Mouse (Mus musculus): Measurements from ENCODE around the gene Cadps2. TPM values are rescaled to one million over a fixed set of nuclear protein-coding genes. Genes with fewer than 3 reads are reported as not detected.

Gene Cadps2
- polyA plus RNA-seq, 1 experiment: not detected

DNA sequence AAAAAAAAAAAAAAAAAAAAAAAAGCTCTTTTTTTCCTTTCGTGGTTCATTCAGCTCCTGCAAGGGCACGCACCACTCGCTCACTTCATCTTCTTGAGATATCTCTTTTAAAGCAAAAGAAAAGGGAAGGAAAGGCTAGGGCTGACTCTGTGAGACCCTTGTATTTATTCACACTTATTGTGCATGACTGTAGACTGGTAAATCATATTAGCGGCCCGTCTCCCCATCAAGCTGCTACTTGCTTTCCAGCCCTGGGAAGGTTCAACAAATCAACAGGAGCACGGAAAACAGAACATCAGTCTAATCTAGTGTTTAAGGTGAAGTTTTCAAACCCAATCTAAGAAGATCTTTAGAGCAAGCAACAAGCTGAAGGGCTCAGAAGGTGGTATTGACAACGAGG, 566.7 kb downstream of the Cadps2 start:
- WGBS: 36% methylated on average over 7 of the region's 7 CpGs
- TF ChIP-seq POLR2A (IDR thresholded peaks at IDR 0.05; ENCODE audit: insufficient read depth, low read depth, low read length) (no peak), CTCF (IDR thresholded peaks at IDR 0.05; ENCODE audit: insufficient read depth, low read depth, low read length) (no peak)

DNA sequence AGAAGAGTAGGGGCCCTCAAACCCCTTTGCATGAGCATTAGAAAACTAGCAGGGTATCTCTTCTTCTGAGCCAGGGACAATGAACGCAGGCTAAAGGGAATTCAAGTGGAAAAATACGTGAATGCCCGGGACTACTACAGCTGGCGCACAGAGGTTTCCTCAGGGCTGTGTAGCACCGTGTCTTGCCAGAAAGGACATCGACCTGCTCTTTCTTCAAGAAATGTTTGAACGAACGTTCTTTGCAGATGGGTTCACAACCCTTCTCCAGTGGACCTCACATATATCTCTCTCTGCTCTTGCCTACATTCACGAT, 578.5 kb downstream of the Cadps2 start:
- 16% methylated on average over 9 of the region's 9 CpGs for WGBS
- no peak overlapping the region for H3K4me3 ChIP-seq (ENCODE audit: insufficient read depth, low read depth, low read length)

More for the DNA sequence above, 566.7 kb downstream of the Cadps2 start:
- no peak overlapping the region for H3K27ac ChIP-seq (ENCODE audit: insufficient read depth, low read depth, low read length)
- H3K4me1 ChIP-seq (ENCODE audit: control insufficient read depth, insufficient read depth, low read length): no peaks in the 10 kb centered on the region
- no peak overlapping the region for H3K4me3 ChIP-seq (ENCODE audit: insufficient read depth, low read depth, low read length)

DNA sequence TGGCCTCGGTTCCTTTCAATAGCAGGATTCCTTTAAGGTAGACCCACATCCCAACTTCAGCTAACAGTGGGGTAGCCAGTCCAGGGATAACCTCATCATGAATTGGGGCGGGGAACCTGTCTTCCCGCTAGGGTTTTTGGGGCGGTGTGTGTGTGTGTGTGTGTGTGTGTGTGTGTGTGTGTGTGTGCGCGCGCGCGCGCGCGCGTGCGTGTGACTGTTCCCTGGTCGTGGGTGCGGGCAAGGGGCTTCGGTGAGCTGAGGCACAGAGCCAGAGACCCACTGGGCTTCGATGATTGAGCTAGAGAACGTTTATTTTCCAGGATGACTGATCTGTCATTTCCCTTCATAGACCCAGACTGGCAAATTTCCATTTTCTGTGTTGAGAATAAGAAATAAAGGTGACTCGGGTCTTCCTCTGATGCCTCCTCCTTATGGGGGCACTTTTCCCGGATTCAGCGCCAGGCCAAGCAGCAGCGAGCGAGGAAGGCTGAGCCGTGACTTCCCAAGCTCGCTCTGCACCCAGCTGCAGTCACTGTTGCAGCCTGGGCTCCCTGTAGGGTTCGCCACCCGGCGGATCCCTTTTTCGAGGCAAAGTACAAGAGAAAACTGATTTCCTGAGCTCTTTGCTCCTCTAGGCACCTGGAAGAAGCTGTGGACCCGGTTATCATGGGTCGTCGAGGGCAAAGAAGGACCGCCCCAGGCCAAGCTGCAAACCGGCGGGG, 579.0 kb downstream of the Cadps2 start:
- TF ChIP-seq CTCF (IDR thresholded peaks at IDR 0.05; ENCODE audit: insufficient read depth, low read depth, low read length): no peak
- no peak for TF ChIP-seq POLR2A (IDR thresholded peaks at IDR 0.05; ENCODE audit: insufficient read depth, low read depth, low read length)
- WGBS: 7% methylated on average over 36 of the region's 36 CpGs
- H3K4me1 ChIP-seq (ENCODE audit: control insufficient read depth, insufficient read depth, low read length): no peaks in the 10 kb centered on the region
- H3K27ac ChIP-seq (ENCODE audit: insufficient read depth, low read depth, low read length): no peak overlapping the region
- H3K4me3 ChIP-seq (ENCODE audit: insufficient read depth, low read depth, low read length): no peak overlapping the region

More for the DNA sequence above, 578.5 kb downstream of the Cadps2 start:
- Histone ChIP-seq H3K27ac (ENCODE audit: insufficient read depth, low read depth, low read length) (no peak overlapping the region), H3K4me1 (ENCODE audit: control insufficient read depth, insufficient read depth, low read length) (no peaks in the 10 kb centered on the region)
- TF ChIP-seq POLR2A (IDR thresholded peaks at IDR 0.05; ENCODE audit: insufficient read depth, low read depth, low read length) (no peak), CTCF (IDR thresholded peaks at IDR 0.05; ENCODE audit: insufficient read depth, low read depth, low read length) (no peak)

DNA sequence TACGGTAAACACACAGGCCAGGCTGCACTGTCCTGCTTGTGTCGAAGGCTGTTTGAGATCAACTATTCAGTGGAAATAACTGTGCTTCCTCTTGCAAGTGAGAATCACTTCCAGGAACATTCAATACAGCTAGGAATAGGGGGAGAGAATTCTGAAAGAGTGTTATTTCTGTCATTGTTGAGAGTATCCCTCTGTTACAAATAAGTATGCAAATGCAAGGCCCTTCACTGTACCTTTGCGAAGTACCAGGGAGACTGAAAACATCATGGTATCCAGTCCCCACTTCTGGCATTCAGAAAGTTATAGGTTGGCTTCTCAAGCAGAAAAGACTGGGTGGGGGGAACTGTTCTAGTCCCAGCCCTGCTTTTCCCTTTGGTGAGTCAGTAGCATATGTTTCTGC, 581.2 kb downstream of the Cadps2 start:
- WGBS: 81% methylated on average over 3 of the region's 3 CpGs
- no peak overlapping the region for H3K4me3 ChIP-seq (ENCODE audit: insufficient read depth, low read depth, low read length)
- no peaks in the 10 kb centered on the region for H3K4me1 ChIP-seq (ENCODE audit: control insufficient read depth, insufficient read depth, low read length)
- TF ChIP-seq POLR2A (IDR thresholded peaks at IDR 0.05; ENCODE audit: insufficient read depth, low read depth, low read length): no peak
- TF ChIP-seq CTCF (IDR thresholded peaks at IDR 0.05; ENCODE audit: insufficient read depth, low read depth, low read length): no peak
- H3K27ac ChIP-seq (ENCODE audit: insufficient read depth, low read depth, low read length): no peak overlapping the region

DNA sequence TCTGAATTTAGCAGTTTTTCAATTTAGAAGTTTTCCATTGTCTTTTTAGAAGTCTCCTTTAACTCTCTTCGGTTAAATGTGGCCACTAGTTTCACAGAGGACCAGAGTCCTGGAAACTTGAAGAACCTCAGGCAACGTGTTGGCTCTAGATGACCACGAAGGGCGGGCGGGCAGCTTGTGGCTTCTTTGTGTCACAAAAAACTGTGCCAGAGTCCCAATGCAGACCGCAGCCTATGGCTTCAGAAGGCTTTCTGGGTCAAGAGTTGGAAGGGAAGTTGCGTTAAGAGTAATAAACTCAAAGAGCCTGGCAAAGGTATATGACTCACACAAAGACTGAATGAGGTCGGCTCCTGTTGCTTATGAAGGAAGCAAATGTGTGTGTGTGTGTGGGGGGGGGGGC, 584.1 kb downstream of the Cadps2 start:
- H3K4me1 ChIP-seq (ENCODE audit: control insufficient read depth, insufficient read depth, low read length): no peaks in the 10 kb centered on the region
- no peak overlapping the region for H3K27ac ChIP-seq (ENCODE audit: insufficient read depth, low read depth, low read length)
- H3K4me3 ChIP-seq (ENCODE audit: insufficient read depth, low read depth, low read length): no peak overlapping the region
- WGBS: 51% methylated on average over 8 of the region's 8 CpGs
- no peak for TF ChIP-seq POLR2A (IDR thresholded peaks at IDR 0.05; ENCODE audit: insufficient read depth, low read depth, low read length)
- TF ChIP-seq CTCF (IDR thresholded peaks at IDR 0.05; ENCODE audit: insufficient read depth, low read depth, low read length): no peak

DNA sequence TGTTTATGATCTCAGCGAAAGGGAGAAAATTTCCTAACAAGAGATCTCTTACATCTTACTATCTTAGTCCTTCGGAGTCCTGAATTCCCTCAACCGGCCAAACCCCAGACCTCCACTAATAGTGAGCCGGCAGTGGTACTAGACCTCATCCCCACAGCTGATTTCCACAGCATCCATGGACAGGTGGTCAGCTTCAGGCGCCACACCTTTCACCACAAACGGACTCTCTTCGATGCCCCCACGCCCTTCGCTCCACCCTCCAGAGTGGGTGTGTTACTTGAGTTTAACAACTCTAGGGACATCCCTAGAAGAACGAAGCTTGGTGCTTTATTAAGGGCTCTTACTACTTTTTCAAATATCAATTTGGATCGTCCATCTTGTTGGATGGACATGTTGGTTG, 584.6 kb downstream of the Cadps2 start:
- WGBS: 46% methylated on average over 11 of the region's 11 CpGs
- H3K4me3 ChIP-seq (ENCODE audit: insufficient read depth, low read depth, low read length): no peak overlapping the region

DNA sequence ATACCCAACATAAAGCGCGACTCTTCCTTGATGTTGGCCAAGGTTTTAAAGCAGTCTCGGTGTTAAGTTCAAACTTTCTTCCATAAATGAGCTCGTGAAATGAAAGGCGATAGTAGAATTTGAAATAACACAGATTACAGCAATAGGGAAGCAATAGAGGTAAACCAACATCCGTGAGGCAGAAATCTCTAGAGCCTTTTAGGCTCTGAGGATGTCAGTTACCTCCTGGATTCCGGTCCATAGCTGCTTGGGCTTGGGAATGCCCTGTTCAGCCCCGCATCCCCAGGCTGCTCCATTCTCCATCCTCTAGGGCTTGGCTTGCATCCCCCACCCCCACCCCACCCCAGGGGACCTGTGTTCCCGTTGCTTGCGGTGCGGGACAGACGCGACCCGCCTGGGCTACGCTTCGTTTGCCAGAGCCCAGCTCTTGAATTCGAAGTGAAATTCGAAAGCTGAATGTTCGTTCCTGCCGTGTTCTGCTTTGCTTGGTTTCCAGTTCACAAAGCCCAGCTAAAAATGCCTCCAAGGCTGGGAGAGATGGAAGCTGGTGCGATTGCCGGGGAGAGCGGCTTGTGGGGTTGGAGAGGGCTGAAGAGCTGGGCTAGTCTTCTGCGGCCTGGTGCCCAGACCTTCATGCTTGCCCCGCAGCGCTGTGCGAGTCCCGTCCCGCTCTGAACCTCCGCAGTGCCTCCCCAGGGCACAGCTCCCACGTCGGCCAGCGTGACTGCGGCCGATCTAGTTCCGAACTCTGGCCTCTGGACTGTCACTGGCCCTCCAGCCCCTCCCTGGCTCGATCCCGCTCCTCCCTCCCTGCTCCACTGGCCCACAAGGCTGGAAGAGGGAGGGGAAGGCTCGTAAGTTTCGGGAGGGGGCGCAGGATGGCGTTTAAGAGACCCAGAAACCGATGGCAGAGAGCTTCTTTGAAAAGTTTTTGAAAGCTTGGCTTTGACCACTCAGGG, 585.6 kb downstream of the Cadps2 start:
- H3K27ac ChIP-seq (ENCODE audit: insufficient read depth, low read depth, low read length): no peak overlapping the region
- 0 out of 2 replicates have a peak, but pooled peaks cover 3% of the 10 kb centered on the region for H3K4me1 ChIP-seq (ENCODE audit: control insufficient read depth, insufficient read depth, low read length)
- no peak overlapping the region for H3K4me3 ChIP-seq (ENCODE audit: insufficient read depth, low read depth, low read length)
- WGBS: 5% methylated on average over 43 of the region's 43 CpGs
- TF ChIP-seq CTCF (IDR thresholded peaks at IDR 0.05; ENCODE audit: insufficient read depth, low read depth, low read length) (no peak), POLR2A (IDR thresholded peaks at IDR 0.05; ENCODE audit: insufficient read depth, low read depth, low read length) (no peak)

More for the DNA sequence above, 584.6 kb downstream of the Cadps2 start:
- TF ChIP-seq CTCF (IDR thresholded peaks at IDR 0.05; ENCODE audit: insufficient read depth, low read depth, low read length): no peak
- TF ChIP-seq POLR2A (IDR thresholded peaks at IDR 0.05; ENCODE audit: insufficient read depth, low read depth, low read length): no peak
- H3K27ac ChIP-seq (ENCODE audit: insufficient read depth, low read depth, low read length): no peak overlapping the region
- 0 out of 2 replicates have a peak, but pooled peaks cover under 1% of the 10 kb centered on the region for H3K4me1 ChIP-seq (ENCODE audit: control insufficient read depth, insufficient read depth, low read length)

DNA sequence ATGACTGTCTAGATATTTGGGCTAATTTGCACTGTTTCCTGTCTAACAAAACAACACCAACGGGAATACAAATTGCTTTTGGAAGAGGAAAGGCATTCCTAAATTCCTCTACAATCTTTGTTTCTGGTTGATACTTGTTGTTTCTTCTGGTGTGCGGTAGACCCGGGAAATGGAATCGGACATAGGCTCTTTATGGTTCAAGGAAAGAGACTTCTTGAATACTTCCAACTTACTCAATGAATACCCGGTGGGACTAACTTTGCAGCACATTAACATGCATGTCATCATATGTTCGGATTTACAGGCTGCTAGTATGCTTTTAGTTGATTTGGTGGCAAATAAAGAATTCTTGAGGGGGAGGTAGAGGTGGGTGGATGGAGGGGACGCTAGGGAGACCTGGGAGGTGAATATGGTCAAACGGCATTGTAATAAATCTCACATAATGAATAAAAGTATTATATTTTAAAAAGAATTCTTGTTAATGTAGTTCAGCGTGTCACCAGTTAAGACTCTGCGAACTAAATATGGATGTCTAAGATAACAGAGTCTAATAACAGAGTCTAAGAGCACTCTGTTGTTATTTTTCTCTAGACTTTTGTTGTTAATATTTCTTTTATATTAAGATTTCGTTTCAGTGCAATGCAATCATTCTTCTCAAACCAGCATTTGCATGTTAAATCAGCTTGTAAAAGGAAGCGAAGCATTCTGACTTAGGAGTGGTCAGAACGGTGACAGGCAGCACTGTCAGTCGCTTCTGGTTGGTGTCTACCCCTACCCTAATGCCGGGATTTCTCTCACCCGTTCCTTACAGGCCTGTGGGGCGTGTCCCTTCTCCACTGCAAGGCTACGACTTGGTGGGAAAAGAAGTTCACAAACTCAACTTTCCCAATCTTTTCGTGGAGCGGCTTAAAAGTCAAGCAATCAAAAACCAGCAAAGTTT, 586.8 kb downstream of the Cadps2 start:
- Histone ChIP-seq H3K4me1 (ENCODE audit: control insufficient read depth, insufficient read depth, low read length) (0 out of 2 replicates have a peak, but pooled peaks cover 3% of the 10 kb centered on the region), H3K4me3 (ENCODE audit: insufficient read depth, low read depth, low read length) (no peak overlapping the region), H3K27ac (ENCODE audit: insufficient read depth, low read depth, low read length) (no peak overlapping the region)
- TF ChIP-seq POLR2A (IDR thresholded peaks at IDR 0.05; ENCODE audit: insufficient read depth, low read depth, low read length) (no peak), CTCF (IDR thresholded peaks at IDR 0.05; ENCODE audit: insufficient read depth, low read depth, low read length) (no peak)
- WGBS: 14% methylated on average over 20 of the region's 20 CpGs

Measured in olfactory bulb, adult 2 months (tissue).